Mouse (Mus musculus): Measurements from ENCODE around the gene Cldn34b2. TPM values are rescaled to one million over a fixed set of nuclear protein-coding genes. Genes with fewer than 3 reads are reported as not detected.

Gene Cldn34b2
- polyA plus RNA-seq, 1 experiment from 2014 or later: not detected

Other genes with a start within 250 kb of the Cldn34b2 start
- not detected in 2 replicates for gene Cldn34b1, start 238.1 kb downstream of the Cldn34b2 start, polyA plus RNA-seq (2015; fragmentation: Nextera tagmentation; extraction: Ambion mirVana)
- not detected in 2 replicates for gene Magea6, start 192.4 kb downstream of the Cldn34b2 start, polyA plus RNA-seq (2015; fragmentation: Nextera tagmentation; extraction: Ambion mirVana)
- gene Magea3, start 178.9 kb downstream of the Cldn34b2 start, polyA plus RNA-seq (2015; fragmentation: Nextera tagmentation; extraction: Ambion mirVana): not detected in 2 replicates
- gene Magea8, start 132.6 kb downstream of the Cldn34b2 start, polyA plus RNA-seq (2015; fragmentation: Nextera tagmentation; extraction: Ambion mirVana): not detected in 2 replicates
- not detected in 2 replicates for gene Magea5, start 65.3 kb downstream of the Cldn34b2 start, polyA plus RNA-seq (2015; fragmentation: Nextera tagmentation; extraction: Ambion mirVana)
- gene Magea1, start 38.6 kb downstream of the Cldn34b2 start, polyA plus RNA-seq (2015; fragmentation: Nextera tagmentation; extraction: Ambion mirVana): not detected in 2 replicates
- not detected in 2 replicates for gene Magea2, start 34.7 kb downstream of the Cldn34b2 start, polyA plus RNA-seq (2015; fragmentation: Nextera tagmentation; extraction: Ambion mirVana)
- 420 and 480 TPM in 2 replicates for gene Sat1, start 88.0 kb upstream of the Cldn34b2 start, polyA plus RNA-seq (2015; fragmentation: Nextera tagmentation; extraction: Ambion mirVana)
- gene Acot9, start 134.0 kb upstream of the Cldn34b2 start, polyA plus RNA-seq (2015; fragmentation: Nextera tagmentation; extraction: Ambion mirVana): 73.3 and 75.0 TPM in 2 replicates
- 154 and 175 TPM in 2 replicates for gene Prdx4, start 212.3 kb upstream of the Cldn34b2 start, polyA plus RNA-seq (2015; fragmentation: Nextera tagmentation; extraction: Ambion mirVana)

Measured in lung, postnatal 0 days (tissue).